Mouse (Mus musculus): Measurements from ENCODE around the gene Klra10.
"Not testable (repeated sequence)": the region's sequence is repeated elsewhere in the genome, so short reads cannot be mapped to it uniquely, and the experiment has no call there.

The Klra10 gene

DNA sequence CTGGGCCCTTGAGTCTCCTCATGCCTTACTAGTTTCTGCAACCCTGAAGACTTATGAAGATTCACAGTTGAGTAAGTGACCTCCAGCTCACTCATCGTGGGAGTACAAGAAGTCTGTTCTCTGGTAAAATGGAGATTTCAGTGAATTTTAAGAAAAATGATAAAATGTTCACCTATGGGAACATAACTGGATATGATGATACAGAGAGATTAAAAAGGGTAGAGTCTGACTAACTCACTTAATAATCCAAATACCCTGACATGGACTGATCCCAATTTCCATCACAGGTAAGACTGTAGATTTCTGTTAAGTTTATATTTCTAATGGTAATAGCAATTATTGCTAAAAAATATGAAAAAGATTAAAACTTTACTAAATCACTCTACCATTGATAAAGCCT lies at the start of gene Klra10:
TSS of gene Klra10 (minus strand) at position 101 of the 400 bp plus-strand sequence.
- DNase-seq (ENCODE audit: low spot score) = not testable (repeated sequence)

- no peak for DNase-seq (ENCODE audit: low spot score)
Observed at GRCm38 (mm10) chr6:130287984-130288649, 6.4 kb upstream of the Klra10 start.

DNA sequence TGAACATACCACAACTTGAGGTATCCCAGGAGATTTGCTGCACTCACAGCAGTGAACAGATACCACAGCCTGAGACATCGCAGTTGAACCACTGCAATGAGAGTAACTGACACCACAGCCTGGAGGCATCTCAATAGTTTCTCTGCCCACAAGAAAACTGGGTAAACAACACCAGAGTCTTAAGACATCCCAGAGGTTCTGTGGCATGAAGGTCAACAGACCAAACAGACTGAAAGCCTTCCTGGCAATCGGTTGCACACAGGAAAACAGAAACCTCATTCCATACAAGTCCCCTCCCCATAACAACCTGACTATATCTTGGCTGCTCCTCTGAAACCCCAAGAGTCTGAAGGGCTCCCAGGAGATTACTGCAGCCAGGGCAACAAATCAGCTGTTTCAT lies 26.4 kb downstream of the Klra10 start:
- DNase-seq (ENCODE audit: low spot score) = no peak

DNA sequence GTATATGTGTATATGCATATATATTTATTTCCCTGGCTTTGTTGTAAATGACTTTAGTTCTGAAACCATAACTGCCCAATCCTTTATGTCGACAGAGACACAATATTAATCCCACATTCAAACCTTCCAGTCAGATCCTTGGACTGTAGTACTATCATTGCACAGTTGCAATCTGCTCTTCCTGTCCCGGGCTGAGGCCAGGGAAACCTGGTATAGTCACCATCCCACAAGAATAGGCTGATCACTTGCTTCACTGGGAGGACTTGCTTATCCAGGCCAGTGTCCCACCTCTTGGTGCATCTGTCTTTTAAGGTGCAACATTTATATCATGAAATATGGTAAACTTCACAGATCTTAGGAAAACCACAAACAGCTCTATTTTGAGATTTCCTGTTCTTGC lies 44.2 kb downstream of the Klra10 start:
- DNase-seq (ENCODE audit: low spot score) = no peak

GRCm38 (mm10) chr6:130236635-130237034 lies 45.1 kb downstream of the Klra10 start:
- no peak for DNase-seq (ENCODE audit: low spot score)

DNA sequence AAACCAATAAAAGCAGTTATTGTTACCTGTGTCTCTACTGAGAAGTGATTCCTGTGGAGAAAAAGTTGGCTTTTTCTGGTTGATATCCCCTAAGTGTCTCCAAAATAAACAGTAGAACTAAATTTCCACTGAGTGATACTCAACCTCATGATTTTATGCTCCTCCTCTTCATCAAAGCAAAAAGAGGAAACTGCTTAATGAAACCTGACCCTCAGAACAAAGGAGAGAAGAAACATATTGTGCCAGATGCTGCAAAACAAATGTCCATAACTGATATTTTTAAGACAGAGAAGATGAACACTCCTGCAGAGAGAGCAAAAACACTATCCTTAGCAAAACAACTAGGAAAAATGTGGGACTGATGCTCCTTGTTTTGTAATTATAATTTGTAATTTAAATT lies 48.5 kb downstream of the Klra10 start, which contains the start of gene Klra7:
TSS of gene Klra7 (minus strand) at position 101 of the 400 bp plus-strand sequence.
- DNase-seq (ENCODE audit: low spot score) = no peak

Measured in retina, embryonic 14.5 days (tissue).